Mouse (Mus musculus) adrenal gland, adult (tissue): ENCODE data around the gene Rdh16f1.
"Not testable (repeated sequence)": the region's sequence is repeated elsewhere in the genome, so short reads cannot be mapped to it uniquely, and the experiment has no call there.

Experiments used
- DNase-seq, 2 experiments: peaks; one replicate each; pipeline ENCODE4 v3.0.0; 2022 to 2023; ENCODE audit warnings: low spot score in 1 of 2; ENCODE audit not compliant: inconsistent age in 2 of 2

Gene Rdh16f1

DNA sequence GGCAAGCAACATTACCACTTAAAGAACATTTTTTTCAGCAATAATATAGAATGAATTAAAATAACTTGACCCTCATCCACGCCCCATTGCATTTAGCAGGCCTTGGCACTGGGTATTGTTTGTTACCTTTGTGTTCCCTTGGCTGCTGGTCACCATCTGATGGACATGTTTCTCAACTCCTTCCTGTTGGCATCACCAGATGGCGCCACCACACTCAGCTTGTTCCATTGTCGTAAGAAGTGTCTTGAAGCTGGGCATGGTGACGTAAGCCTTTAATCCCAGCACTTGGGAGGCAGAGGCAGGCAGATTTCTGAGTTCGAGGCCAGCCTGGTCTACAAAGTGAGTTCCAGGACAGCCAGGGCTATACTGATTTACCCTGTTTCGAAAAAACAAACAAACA is 65.8 kb downstream of the Rdh16f1 start:
- peak; percentile 27 to 62 for DNase-seq

DNA sequence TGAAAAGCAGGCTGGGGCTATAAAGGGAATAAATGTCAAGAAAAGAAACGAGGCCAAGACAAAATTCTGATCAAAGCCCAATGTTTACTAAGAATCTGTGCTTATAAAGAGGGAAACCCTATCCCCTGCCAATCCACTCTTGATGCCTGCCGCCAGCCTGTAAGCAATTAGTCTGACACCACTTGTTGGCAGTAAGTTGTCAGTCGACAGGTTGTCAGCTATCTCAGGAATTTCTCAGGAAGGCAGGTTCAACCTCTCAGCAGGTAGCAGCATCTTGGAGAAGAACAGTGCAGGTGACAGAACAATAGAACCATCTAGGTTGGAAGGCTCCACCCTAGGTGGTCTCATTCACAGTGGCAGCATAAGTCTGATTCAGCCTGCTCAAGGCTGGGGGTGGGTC is 69.5 kb downstream of the Rdh16f1 start:
- no peak for DNase-seq

DNA sequence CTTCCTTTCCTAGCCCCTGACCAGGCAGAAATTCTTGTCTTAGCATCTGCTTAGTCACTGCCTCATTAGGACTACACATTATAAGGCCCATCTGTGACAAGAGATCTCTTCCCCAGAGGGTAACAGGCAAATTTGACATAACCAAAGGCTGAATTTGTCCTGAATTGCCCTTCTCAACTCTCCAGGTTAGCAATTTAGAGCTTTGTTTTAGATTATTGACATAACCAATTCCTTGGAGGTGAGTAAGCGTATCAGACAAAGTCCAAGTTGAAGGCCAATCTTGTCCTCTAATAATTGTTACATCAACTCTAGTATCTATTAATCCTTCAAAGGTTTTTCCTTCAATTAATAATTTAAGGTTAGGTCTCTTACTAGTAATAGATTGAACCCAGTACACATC is 74.6 kb downstream of the Rdh16f1 start:
- DNase-seq: not testable (repeated sequence)

DNA sequence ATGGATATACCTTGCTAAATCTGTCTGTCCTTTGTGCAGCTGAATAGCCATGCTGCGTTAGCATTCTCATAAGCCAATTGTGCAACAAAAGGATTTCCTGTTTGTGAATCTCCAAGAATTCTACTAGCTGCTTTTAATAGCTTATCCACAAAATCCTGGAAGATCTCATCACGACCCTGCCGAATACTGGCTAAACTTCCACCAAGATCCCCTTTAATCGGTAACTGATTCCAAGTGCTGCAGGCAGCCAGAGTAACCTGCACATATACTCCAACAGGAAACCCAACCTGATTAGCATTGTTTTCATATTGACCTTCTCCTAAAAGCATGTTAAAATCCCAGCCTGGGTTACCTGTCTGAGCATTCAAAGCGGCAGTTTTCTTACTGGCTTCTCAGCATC is 75.7 kb downstream of the Rdh16f1 start:
- DNase-seq: no peak

DNA sequence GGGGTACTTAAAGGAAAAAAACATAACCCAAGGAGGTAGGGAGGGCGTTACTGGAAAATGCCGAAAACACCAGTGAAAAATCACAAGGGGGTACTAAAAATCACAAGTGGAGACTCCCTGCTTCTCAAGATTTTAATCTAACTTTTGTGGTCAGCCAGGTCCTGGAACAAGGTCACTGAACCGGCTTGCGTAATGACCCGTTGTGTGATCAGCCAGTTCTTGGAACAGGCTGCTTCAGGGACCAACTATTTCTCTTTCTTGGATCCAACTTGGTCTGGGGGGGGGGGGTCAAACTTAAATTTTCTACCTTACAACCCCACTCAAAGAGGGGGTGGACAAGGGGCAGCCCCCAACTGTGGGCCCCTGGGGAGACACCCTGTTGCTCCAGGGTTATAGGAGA is 78.2 kb downstream of the Rdh16f1 start:
- peak; percentile 65 to 73 for DNase-seq

DNA sequence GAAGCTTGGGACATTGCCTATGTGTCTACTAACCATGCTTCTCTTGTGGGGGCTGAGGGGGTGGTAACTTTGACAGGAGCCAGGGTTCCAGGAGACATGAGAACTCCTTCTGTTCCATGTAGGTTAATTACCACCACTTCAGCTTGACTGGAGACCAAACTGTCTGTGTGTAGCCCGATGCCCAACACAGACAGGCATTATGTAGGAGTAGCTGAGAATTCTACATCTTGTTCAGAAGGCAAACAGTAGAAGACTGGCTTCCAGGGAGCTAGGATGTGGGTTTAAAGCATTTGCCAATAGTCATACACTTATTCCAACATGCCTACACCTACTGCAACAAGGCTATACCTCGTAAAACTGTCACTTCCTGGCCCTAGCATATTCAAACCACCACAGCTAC is 79.0 kb downstream of the Rdh16f1 start:
- DNase-seq: no peak

DNA sequence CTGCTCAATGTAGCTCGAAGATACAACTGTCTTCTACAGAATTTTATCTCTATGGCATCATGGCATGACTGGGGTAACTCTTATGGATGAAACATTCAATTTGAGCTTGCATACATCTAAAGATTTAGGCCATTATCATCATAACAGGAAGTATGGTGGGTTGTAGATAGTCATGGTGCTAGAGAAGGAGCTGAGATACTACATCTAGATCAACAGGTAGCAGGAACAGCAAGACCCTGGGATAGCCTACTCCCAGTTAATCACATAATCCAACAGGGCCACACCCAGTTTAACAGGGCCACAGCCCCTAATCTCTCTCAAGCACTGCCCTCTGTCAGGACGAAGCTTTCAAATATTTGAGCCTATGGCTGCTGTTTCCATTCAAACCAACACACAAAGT is 81.2 kb downstream of the Rdh16f1 start:
- no peak for DNase-seq
